Comparison of ENCODE assay signal across 40 mouse cellular contexts in the genomic region with DNA sequence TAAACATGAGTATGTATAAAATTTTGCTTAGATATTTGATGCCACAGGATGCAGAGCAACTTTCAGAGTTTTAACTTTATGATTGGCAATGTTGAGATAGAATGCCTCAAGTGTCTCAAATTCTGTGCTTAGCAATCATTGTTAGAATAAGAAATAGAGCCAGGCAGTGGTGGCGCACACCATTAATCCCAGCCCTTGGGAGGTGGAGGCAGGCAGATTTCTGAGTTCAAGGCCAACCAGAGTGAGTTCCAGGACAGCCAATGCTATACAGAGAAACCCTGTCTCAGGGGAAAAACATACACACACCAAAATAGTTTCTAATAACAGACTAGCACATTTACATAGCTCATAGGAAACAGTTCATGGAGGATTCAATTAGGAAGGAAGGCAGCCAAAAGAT. TPM values are rescaled to one million over a fixed set of nuclear protein-coding genes. Genes with fewer than 3 reads are reported as not detected.
"Had no signal": no experiment of that assay in that cellular context is flagged by ENCODE, and none has a peak within 500 bp of the region (broad histone marks: within the 10 kb centered on the region; RNA-seq: fewer than 3 reads in every experiment).

No protein-coding gene starts in this region.

- H3K27ac ChIP-seq: heart, embryonic 10.5 days; hindbrain, embryonic 13.5 days; hindbrain, embryonic 15.5 days; hindbrain, postnatal 0 days; kidney, embryonic 15.5 days; kidney, postnatal 0 days; limb, embryonic 10.5 days; limb, embryonic 12.5 days; liver, embryonic 14.5 days had no signal

- H3K27me3 ChIP-seq: heart, embryonic 12.5 days; hindbrain, embryonic 13.5 days; hindbrain, embryonic 15.5 days; kidney, embryonic 15.5 days; limb, embryonic 12.5 days; liver, embryonic 12.5 days had no signal

- H3K9me3 ChIP-seq: heart, embryonic 10.5 days; heart, embryonic 12.5 days; hindbrain, embryonic 13.5 days; hindbrain, embryonic 15.5 days; kidney, embryonic 15.5 days; limb, embryonic 10.5 days; limb, embryonic 12.5 days; liver, embryonic 12.5 days had no signal

- H3K4me3 ChIP-seq: heart, embryonic 10.5 days; heart, embryonic 12.5 days; hindbrain, embryonic 13.5 days; hindbrain, embryonic 15.5 days; kidney, embryonic 15.5 days; limb, embryonic 10.5 days; limb, embryonic 12.5 days; liver, embryonic 12.5 days had no signal

- H3K9ac ChIP-seq: heart, embryonic 12.5 days; hindbrain, embryonic 13.5 days; hindbrain, embryonic 15.5 days; kidney, embryonic 15.5 days; limb, embryonic 12.5 days; liver, embryonic 12.5 days; liver, embryonic 14.5 days had no signal

- DNase-seq: gastrocnemius, postnatal 14 days; gastrocnemius, postnatal 36 days; heart, adult 18-20 months; heart, postnatal 10 days; kidney, adult 11 months; kidney, adult 2 months; kidney, adult 9 months; kidney, postnatal 14 days; layer of hippocampus, adult 9-11 months; layer of hippocampus, postnatal 36 days; liver had no signal

- H3K4me2 ChIP-seq: heart, embryonic 12.5 days; hindbrain, embryonic 13.5 days; hindbrain, embryonic 15.5 days; kidney, embryonic 15.5 days; limb, embryonic 12.5 days; liver, embryonic 12.5 days had no signal

- ATAC-seq: hindbrain, postnatal 0 days; intestine, embryonic 16.5 days; liver, embryonic 12.5 days had no signal

RNA-seq across cellular contexts. Expression of a gene that starts 14.7 kb away (rescaled TPM):
- total RNA-seq: gastrocnemius, adult 18-20 months; gastrocnemius, adult 8-10 months; gastrocnemius, postnatal 14 days; gastrocnemius, postnatal 36 days; heart, adult 18-20 months; heart, adult 8-10 months; heart, postnatal 10 days; heart, postnatal 25 days; hematopoietic stem cell, adult 5-6 weeks; hindbrain, postnatal 0 days; layer of hippocampus, adult 18-20 months; layer of hippocampus, adult 8-10 months; layer of hippocampus, postnatal 14 days; layer of hippocampus, postnatal 36 days; left cerebral cortex, adult 18-20 months; left cerebral cortex, adult 8-10 months; left cerebral cortex, postnatal 10 days; left cerebral cortex, postnatal 25 days had no signal
- polyA plus RNA-seq: heart, embryonic 10.5 days; heart, embryonic 12.5 days; heart, embryonic 14.5 days; heart, embryonic 16.5 days; hindbrain, embryonic 13.5 days; hindbrain, embryonic 15.5 days; hindbrain, postnatal 0 days; intestine, embryonic 14.5 days; intestine, embryonic 16.5 days; kidney, adult 2 months; kidney, embryonic 15.5 days; kidney, postnatal 0 days; large intestine, adult 2 months; limb, embryonic 10.5 days; limb, embryonic 12.5 days; limb, embryonic 14.5 days; liver, embryonic 12.5 days; liver, embryonic 14.5 days had no signal
